Mouse (Mus musculus): ENCODE measurements around the gene Sf3a2.

DNA sequence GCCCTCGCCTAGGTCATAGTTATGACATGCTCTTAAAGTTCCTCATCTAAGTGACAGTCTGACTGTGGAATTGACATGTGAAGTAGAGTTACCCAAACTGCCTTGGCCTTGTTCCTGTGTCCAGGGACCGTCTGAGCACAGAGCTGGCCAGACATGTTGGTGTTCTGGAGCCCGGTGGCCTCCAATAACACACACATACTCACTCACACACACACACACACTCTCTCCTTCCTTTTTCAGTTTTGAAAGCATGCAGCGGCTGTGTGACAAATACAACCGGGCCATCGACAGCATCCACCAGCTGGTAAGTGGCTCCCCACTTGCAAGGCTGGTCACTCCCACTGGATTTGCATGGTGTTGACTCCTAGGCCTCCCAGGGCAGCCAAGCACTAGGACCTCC lies 29.6 kb upstream of the Sf3a2 start:
- TF ChIP-seq CTCF (IDR thresholded peaks at IDR 0.05; ENCODE audit: control insufficient read depth, insufficient read depth, low read length), result no peak
- no peak for TF ChIP-seq POLR2A (IDR thresholded peaks at IDR 0.05; ENCODE audit: borderline replicate concordance, control insufficient read depth, low read depth, low read length)

Data from bone marrow, adult 2 months (tissue).